Mouse (Mus musculus) cerebellum, postnatal 4 days (tissue): Measurements from ENCODE around the gene Zfp57.
"Not testable (repeated sequence)": the region's sequence is repeated elsewhere in the genome, so short reads cannot be mapped to it uniquely, and the experiment has no call there.

Experiments used
- DNase-seq, 2 experiments: peaks; one replicate each; pipeline ENCODE4 v3.0.0; 2022; ENCODE audit warnings: low spot score in 2 of 2, mixed read lengths in 1 of 2

Gene Zfp57

GRCm38 (mm10) chr17:37000863-37001262 is at the start of gene Zfp57:
Gene Zfp57 (plus strand): TSS chr17:37001163.
- no peak for DNase-seq

DNA sequence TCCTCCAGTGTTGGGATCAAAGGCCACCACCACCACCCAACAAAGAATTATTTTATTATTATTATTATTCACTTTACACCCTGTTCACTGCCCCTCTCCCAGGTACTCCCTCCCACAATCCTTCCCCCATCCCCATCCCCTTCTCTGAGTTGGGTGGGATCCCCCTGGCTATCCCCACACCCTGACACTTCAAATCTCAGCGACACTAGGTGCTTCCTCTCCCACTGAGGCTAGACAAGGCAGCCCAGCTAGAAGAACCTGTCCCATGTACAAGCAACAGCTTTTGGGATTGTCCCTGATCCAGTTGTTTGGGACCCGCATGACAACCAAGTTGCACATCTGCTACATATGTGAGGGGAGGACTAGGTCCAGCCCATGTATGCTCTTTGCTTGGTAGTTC is 48.3 kb upstream of the Zfp57 start:
- DNase-seq = no peak

GRCm38 (mm10) chr17:36953062-36953461 is 47.9 kb upstream of the Zfp57 start:
- DNase-seq = no peak

GRCm38 (mm10) chr17:36957999-36958743 is 42.8 kb upstream of the Zfp57 start, which contains the start of the genes Znrd1 and Znrd1as:
Gene Znrd1 (minus strand): TSS chr17:36958559.
Gene Znrd1as (plus strand): TSS chr17:36958592.
- peak; percentile 82 to 89 for DNase-seq

DNA sequence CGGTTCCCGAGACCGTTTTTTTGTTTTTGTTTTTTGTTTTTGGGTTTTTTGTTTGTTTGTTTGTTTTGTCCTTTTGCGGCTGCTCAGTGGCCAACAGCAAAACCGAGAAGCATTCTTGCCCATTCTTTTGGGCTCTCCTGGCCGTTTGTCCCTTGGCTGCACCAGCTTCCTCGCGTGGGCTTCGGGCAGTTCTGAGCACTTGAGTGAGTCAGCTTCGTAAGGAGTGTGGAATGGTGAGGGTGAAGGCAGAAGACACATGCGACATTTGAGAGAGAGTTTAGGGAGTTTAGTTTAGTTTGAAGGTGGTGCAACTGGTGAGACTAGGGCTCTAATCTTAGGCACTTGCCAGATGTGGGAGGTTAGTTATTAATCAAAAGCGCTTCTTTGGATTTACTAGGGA is 42.1 kb upstream of the Zfp57 start:
- DNase-seq = no peak

DNA sequence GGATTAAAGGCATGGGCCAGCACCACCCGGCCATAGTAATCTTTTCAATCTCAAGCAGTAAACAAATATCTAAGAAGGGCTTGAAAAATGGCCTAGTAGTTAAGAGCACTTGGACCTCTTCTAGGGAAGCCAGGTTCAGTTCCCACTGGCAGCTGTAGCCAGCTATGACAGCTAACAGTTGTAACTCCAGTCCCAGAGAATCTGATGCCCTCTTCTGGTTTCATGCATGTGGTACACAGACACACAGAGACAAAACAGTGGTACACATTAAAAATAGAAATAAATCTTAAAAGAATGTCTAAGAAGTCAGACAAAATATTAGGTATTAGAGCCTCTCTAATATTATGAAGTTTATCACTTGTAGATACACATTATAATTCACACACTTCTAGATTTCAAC is 39.8 kb upstream of the Zfp57 start:
- no peak for DNase-seq

- no peak for DNase-seq
These were observed 34.1 kb upstream of the Zfp57 start for GRCm38 (mm10) chr17:36966875-36967274.

- no peak for DNase-seq
These were observed 30.6 kb upstream of the Zfp57 start for GRCm38 (mm10) chr17:36970316-36970890.

DNA sequence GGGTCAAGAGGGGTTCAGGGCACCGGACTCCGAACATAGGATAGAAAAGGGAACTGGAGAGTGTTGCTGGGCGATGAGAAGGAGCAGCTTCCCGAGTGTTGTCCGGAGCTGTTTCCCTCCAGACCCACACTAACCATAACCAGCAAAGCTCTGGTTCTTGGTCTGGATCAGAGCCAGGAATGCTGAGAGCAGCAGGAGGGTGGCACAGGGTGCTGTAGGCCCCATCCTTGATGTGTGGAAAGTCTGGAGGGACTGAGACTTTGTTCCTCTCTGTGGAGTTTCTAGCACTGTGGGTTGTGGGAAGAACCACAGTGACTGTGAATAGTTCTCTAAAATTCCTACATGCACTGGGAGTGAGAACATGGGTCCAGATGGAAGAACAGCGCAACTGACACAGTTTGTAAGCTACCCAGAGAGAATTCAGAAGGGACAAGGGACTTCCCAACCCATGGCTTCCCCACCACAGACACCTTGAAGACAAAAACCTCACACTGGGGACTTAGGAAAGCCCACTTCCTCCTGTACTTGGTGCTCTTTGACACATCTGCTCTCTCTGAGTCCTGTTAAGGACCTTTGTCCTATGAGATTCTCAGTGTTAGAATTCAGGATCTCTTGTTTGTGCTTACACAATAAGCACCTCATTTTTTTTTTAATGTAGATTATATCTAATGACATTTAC is 29.7 kb upstream of the Zfp57 start:
- no peak for DNase-seq

- no peak for DNase-seq
These were observed 28.2 kb upstream of the Zfp57 start for GRCm38 (mm10) chr17:36972791-36973190.

GRCm38 (mm10) chr17:36973271-36973787 is 27.6 kb upstream of the Zfp57 start:
- DNase-seq = no peak

DNA sequence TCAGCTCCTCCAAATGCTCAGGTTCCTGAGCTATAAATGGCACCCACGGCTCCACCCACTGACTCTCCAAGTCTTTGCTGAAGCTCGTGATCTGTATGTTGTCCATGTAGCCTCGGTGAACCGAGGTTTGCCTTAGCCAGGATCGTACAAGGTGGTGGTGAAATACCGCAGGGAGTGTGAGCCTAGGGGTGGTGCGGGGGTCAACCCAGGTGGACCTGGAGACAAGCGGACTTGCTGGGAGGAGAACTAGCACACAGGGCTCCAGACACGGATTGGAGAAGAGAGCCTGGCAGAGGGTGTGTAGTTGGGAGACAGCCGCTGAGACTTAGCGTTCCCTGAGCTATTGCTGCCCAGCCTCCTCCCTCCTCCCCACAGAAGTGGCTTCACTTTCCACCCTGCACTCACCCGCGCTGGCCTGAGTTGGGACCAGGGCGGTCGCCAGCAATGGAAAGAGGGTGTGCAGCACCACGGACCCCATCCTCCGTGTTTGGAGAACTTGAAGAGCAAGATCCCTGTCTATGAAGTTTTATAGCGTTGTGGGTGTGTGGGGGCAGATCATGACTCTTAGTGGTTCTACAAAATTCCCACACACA is 19.6 kb upstream of the Zfp57 start, which contains the start of gene 2410137M14Rik:
Gene 2410137M14Rik, minus strand, starts transcription at position 17 of the 593 bp plus-strand sequence.
- DNase-seq = no peak

GRCm38 (mm10) chr17:36981845-36982244 is 19.1 kb upstream of the Zfp57 start:
- no peak for DNase-seq

DNA sequence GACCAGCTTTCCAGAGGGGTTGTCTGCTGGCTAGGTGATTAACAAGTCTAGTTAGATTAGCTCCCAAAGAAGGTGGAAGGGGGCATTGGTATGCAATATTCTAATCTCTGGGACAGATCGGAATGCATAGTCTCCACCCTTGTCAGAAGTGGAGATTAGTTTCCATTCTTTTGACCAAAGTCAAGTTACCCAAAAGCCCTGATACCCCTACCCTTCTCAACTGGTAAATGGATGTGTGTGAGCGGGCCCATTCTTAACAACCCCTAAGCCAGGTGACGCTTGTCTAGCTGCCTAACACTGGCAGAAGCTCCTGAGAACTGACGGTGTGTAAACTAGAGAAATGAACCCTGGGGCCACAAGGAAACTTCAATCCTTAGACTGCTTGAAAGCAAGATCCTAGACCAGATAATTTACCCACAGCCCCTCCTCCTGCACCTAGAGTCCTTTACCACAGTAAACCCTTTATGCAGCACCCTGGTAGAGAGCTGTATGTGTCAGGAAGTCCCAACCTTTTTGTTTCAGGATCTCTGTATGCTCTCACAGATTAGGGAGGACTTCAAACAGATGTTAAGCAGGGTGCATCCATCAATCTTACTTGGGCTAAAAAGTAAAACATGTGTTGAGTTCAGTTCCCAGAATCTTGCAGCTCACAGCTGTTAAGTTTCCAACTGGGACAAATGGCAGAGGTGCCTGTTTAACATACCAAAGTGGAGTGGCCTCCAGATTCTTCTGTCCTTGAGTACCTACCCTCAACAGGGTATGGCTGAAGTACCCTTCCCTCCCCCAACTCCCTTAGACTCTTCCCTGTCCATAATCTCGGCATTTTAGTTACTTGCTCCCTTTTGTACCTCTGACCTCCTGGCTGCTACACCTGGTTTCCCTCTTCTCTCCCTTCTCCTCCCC is 18.5 kb upstream of the Zfp57 start:
- no peak for DNase-seq

DNA sequence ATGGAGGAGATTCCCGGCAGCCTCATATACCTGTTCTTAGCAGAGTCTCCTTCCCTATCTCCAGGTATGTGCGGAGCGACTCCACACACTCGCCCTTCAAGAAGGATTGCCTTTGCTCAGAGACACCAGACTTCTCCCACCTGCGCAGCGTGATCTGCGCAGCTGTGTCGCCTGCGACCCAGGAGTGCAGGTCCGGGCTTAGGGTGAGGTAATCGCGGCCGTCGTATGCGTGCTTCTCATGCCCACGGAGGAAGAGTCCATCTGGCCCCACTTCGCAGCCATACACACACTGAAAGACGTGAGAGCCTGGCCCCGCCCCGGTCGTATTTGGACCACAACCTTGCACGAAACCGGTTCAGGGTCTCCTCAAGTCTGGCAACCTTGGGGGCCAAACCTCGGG is 12.5 kb upstream of the Zfp57 start:
- no peak for DNase-seq

DNA sequence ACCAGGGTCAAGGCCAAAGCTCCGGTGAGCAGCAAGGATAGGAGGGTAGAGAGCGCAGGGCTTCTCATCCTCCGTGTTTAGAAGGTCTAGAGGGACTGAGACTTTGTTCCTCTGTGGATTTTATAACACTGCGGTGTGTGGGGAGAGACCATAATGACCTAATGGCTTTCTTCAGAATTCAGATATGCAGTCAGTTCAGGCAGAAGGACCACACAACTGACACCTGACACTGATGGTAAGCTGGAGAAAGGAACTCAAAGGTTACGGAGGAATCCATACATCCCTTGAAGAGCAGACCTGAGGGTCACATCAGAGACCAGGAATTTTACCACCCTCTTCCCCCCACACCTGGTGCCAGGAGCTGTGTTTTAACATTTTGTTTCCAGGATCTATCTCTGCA is 11.5 kb upstream of the Zfp57 start, which contains the start of gene H2-M5:
Gene H2-M5, minus strand, starts transcription at position 101 of the 400 bp plus-strand sequence.
- DNase-seq = no peak

GRCm38 (mm10) chr17:36990630-36991029 is 10.3 kb upstream of the Zfp57 start:
- not testable (repeated sequence) for DNase-seq

- DNase-seq = no peak
These were observed 8.4 kb upstream of the Zfp57 start for GRCm38 (mm10) chr17:36992336-36993104.

DNA sequence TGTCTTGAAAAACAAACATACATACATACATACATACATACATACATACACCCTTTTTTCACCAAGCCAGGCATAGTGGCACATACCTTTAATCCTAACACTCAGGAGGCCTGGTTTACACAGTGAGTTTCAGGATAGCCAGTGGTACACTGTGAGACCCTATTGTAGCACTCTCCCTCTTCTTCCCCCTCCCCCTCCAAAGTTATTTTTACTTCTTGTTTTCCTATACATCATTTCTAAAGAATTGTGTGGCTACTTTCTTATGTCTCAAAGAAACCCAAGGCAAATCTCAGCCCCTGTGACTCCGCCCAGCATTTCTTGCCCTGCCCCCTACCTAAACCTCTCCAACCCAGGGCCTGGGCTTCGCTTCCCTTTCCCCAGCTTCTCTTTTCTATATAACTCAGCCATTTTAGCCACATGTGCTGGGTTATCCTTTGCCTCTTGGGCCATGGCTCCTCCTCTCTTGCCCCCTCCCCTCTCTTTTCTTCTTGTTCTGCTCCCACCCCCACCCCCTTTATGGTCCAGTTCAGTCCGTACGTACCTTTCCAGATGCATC is 7.1 kb upstream of the Zfp57 start:
- DNase-seq = no peak

DNA sequence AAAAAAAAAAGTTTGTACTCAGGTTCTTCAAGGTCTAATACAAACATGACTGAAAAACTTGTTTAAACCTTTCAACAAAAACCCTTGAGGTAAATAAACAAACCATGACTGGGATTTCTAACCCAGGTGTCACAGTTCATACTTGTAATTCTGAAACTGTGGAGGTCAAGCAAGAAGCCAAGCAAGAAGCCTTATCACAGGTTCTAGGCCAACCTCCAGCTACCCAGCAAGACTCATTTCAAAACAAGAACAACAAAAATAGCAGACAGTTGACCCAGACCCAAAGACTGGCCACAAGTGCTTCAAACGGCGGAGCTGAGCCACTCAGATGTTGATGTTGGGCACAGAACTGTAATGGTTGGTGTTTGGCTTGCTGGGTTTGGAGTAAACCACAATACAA is 6.4 kb upstream of the Zfp57 start:
- DNase-seq = no peak
